Mouse (Mus musculus): ENCODE data around the gene Olfr543. TPM values are rescaled to one million over a fixed set of nuclear protein-coding genes. Genes with fewer than 3 reads are reported as not detected.
A peak's percentile ranks its signal among the peaks of the same experiment; 100 is the strongest.

Olfr543 gene
- polyA plus RNA-seq, 1 experiment from 2014 or later, result 0.39 TPM

- WGBS, result 96% methylated on average over 2 of the region's 2 CpGs
- H3K27ac ChIP-seq, result no peak overlapping the region
- no peak for ATAC-seq (ENCODE audit: low FRiP score)
These were observed 37.2 kb downstream of the Olfr543 start for GRCm38 (mm10) chr7:102444301-102444700.

GRCm38 (mm10) chr7:102442432-102442831 is 39.0 kb downstream of the Olfr543 start:
- H3K27ac ChIP-seq, result no peak overlapping the region
- no peak for ATAC-seq (ENCODE audit: low FRiP score)

More at GRCm38 (mm10) chr7:102444301-102444700, 37.2 kb downstream of the Olfr543 start:
- no peaks in the 10 kb centered on the region for H3K27me3 ChIP-seq (ENCODE audit: control insufficient read depth, insufficient read depth, low read length)
- H3K4me2 ChIP-seq (replicated peaks), result no peak overlapping the region
- no peak for DNase-seq (ENCODE audit: low spot score)
- H3K4me1 ChIP-seq (replicated peaks; ENCODE audit: control insufficient read depth, insufficient read depth, low read length), result peaks cover 12% of the 10 kb centered on the region; the same call in 1 of the 2 replicates
- H3K36me3 ChIP-seq (replicated peaks; ENCODE audit: control insufficient read depth, insufficient read depth), result peaks cover 38% of the 10 kb centered on the region
- no peak overlapping the region for H3K4me3 ChIP-seq (replicated peaks; ENCODE audit: low read length)
- no peak overlapping the region for H3K9ac ChIP-seq
- H3K9me3 ChIP-seq (ENCODE audit: control insufficient read depth, low read length), result no peaks in the 10 kb centered on the region

GRCm38 (mm10) chr7:102441657-102442391 is 39.7 kb downstream of the Olfr543 start, which contains the start of gene Rrm1:
Rrm1 (plus strand) TSS chr7:102441695.
- DNase-seq (ENCODE audit: low spot score) (peak; percentile 99), ATAC-seq (ENCODE audit: low FRiP score) (peak; percentile 99)
- Histone ChIP-seq H3K9me3 (ENCODE audit: control insufficient read depth, low read length) (no peaks in the 10 kb centered on the region), H3K4me2 (replicated peaks) (peak within 1 kb of the TSS; percentile 78), H3K36me3 (replicated peaks; ENCODE audit: control insufficient read depth, insufficient read depth) (peaks cover 16% of the 10 kb centered on the region), H3K4me1 (replicated peaks; ENCODE audit: control insufficient read depth, insufficient read depth, low read length) (peaks cover 12% of the 10 kb centered on the region; the same call in 1 of the 2 replicates), H3K9ac (peak within 1 kb of the TSS; percentile 75), H3K27ac (peak within 1 kb of the TSS; percentile 70), H3K4me3 (replicated peaks; ENCODE audit: low read length) (peak within 1 kb of the TSS; percentile 63), H3K27me3 (ENCODE audit: control insufficient read depth, insufficient read depth, low read length) (no peaks in the 10 kb centered on the region)
- WGBS, result under 1% methylated on average over 53 of the region's 56 CpGs

More at GRCm38 (mm10) chr7:102442432-102442831, 39.0 kb downstream of the Olfr543 start:
- H3K4me2 ChIP-seq (replicated peaks), result peak overlapping the region; percentile 78
- peaks cover 21% of the 10 kb centered on the region for H3K36me3 ChIP-seq (replicated peaks; ENCODE audit: control insufficient read depth, insufficient read depth)
- peaks cover 12% of the 10 kb centered on the region; the same call in 1 of the 2 replicates for H3K4me1 ChIP-seq (replicated peaks; ENCODE audit: control insufficient read depth, insufficient read depth, low read length)
- DNase-seq (ENCODE audit: low spot score), result no peak
- peak overlapping the region; percentile 75 for H3K9ac ChIP-seq
- 0% methylated on average over 4 of the region's 4 CpGs for WGBS
- H3K4me3 ChIP-seq (replicated peaks; ENCODE audit: low read length), result peak overlapping the region; percentile 63
- H3K9me3 ChIP-seq (ENCODE audit: control insufficient read depth, low read length), result no peaks in the 10 kb centered on the region
- no peaks in the 10 kb centered on the region for H3K27me3 ChIP-seq (ENCODE audit: control insufficient read depth, insufficient read depth, low read length)

GRCm38 (mm10) chr7:102440822-102441656 is 40.4 kb downstream of the Olfr543 start:
- H3K9ac ChIP-seq, result no peak overlapping the region
- peaks cover 12% of the 10 kb centered on the region; the same call in 1 of the 2 replicates for H3K4me1 ChIP-seq (replicated peaks; ENCODE audit: control insufficient read depth, insufficient read depth, low read length)
- peak overlapping the region; percentile 78 for H3K4me2 ChIP-seq (replicated peaks)
- WGBS, result 54% methylated on average over 15 of the region's 15 CpGs
- H3K9me3 ChIP-seq (ENCODE audit: control insufficient read depth, low read length), result no peaks in the 10 kb centered on the region
- H3K27ac ChIP-seq, result no peak overlapping the region
- H3K27me3 ChIP-seq (ENCODE audit: control insufficient read depth, insufficient read depth, low read length), result no peaks in the 10 kb centered on the region
- H3K4me3 ChIP-seq (replicated peaks; ENCODE audit: low read length), result peak overlapping the region; percentile 63
- no peak for DNase-seq (ENCODE audit: low spot score)
- H3K36me3 ChIP-seq (replicated peaks; ENCODE audit: control insufficient read depth, insufficient read depth), result peaks cover 8% of the 10 kb centered on the region
- ATAC-seq (ENCODE audit: low FRiP score), result no peak; the same call in 1 of the 2 replicates

- H3K9ac ChIP-seq, result no peak overlapping the region
- DNase-seq (ENCODE audit: low spot score), result no peak
- no peaks in the 10 kb centered on the region for H3K4me1 ChIP-seq (replicated peaks; ENCODE audit: control insufficient read depth, insufficient read depth, low read length)
- ATAC-seq (ENCODE audit: low FRiP score), result no peak
- H3K9me3 ChIP-seq (ENCODE audit: control insufficient read depth, low read length), result no peaks in the 10 kb centered on the region
- H3K36me3 ChIP-seq (replicated peaks; ENCODE audit: control insufficient read depth, insufficient read depth), result no peaks in the 10 kb centered on the region
- H3K4me3 ChIP-seq (replicated peaks; ENCODE audit: low read length), result no peak overlapping the region
- H3K27ac ChIP-seq, result no peak overlapping the region
- 83% methylated on average over 2 of the region's 2 CpGs for WGBS
- no peak overlapping the region for H3K4me2 ChIP-seq (replicated peaks)
- no peaks in the 10 kb centered on the region for H3K27me3 ChIP-seq (ENCODE audit: control insufficient read depth, insufficient read depth, low read length)
These were observed 47.1 kb downstream of the Olfr543 start for GRCm38 (mm10) chr7:102434344-102434743.

Other genes with a start within 250 kb of the Olfr543 start
- 20.3 and 20.5 TPM in 2 replicates for gene Rhog, start 225.6 kb downstream of the Olfr543 start, polyA plus RNA-seq (2014; fragmentation: Nextera tagmentation; extraction: Ambion mirVana)
- gene Stim1, start 213.9 kb downstream of the Olfr543 start, polyA plus RNA-seq (2014; fragmentation: Nextera tagmentation; extraction: Ambion mirVana), result 15.2 and 15.4 TPM in 2 replicates
- 44.1 and 54.6 TPM in 2 replicates for gene Rrm1, start 40.0 kb downstream of the Olfr543 start, polyA plus RNA-seq (2014; fragmentation: Nextera tagmentation; extraction: Ambion mirVana)
- gene Olfr544, start 6.6 kb upstream of the Olfr543 start, polyA plus RNA-seq (2014; fragmentation: Nextera tagmentation; extraction: Ambion mirVana), result 0.09 and 0.11 TPM in 2 replicates
- 0.17 and 0.23 TPM in 2 replicates for gene Olfr545, start 17.9 kb upstream of the Olfr543 start, polyA plus RNA-seq (2014; fragmentation: Nextera tagmentation; extraction: Ambion mirVana)
- gene Olfr547, start 53.1 kb upstream of the Olfr543 start, polyA plus RNA-seq (2014; fragmentation: Nextera tagmentation; extraction: Ambion mirVana), result not detected in 2 replicates
- not detected in 2 replicates for gene Olfr548-ps1, start 59.2 kb upstream of the Olfr543 start, polyA plus RNA-seq (2014; fragmentation: Nextera tagmentation; extraction: Ambion mirVana)
- gene Olfr549, start 68.2 kb upstream of the Olfr543 start, polyA plus RNA-seq (2014; fragmentation: Nextera tagmentation; extraction: Ambion mirVana), result not detected in 2 replicates
- 0.11 and 0.57 TPM in 2 replicates for gene Trim21, start 83.8 kb upstream of the Olfr543 start, polyA plus RNA-seq (2014; fragmentation: Nextera tagmentation; extraction: Ambion mirVana)
- gene Olfr550, start 89.8 kb upstream of the Olfr543 start, polyA plus RNA-seq (2014; fragmentation: Nextera tagmentation; extraction: Ambion mirVana), result not detected in 2 replicates
- gene Olfr551, start 110.2 kb upstream of the Olfr543 start, polyA plus RNA-seq (2014; fragmentation: Nextera tagmentation; extraction: Ambion mirVana), result not detected in 2 replicates
- not detected in 2 replicates for gene Olfr552, start 116.1 kb upstream of the Olfr543 start, polyA plus RNA-seq (2014; fragmentation: Nextera tagmentation; extraction: Ambion mirVana)
- gene Olfr553, start 136.5 kb upstream of the Olfr543 start, polyA plus RNA-seq (2014; fragmentation: Nextera tagmentation; extraction: Ambion mirVana), result not detected in 2 replicates
- gene Olfr554, start 156.8 kb upstream of the Olfr543 start, polyA plus RNA-seq (2014; fragmentation: Nextera tagmentation; extraction: Ambion mirVana), result not detected in 2 replicates
- gene Olfr555, start 177.1 kb upstream of the Olfr543 start, polyA plus RNA-seq (2014; fragmentation: Nextera tagmentation; extraction: Ambion mirVana), result not detected in 2 replicates
- gene Olfr556, start 183.2 kb upstream of the Olfr543 start, polyA plus RNA-seq (2014; fragmentation: Nextera tagmentation; extraction: Ambion mirVana), result not detected in 2 replicates
- 8.3 and 8.4 TPM in 2 replicates for gene Trim68, start 205.6 kb upstream of the Olfr543 start, polyA plus RNA-seq (2014; fragmentation: Nextera tagmentation; extraction: Ambion mirVana)
- not detected in 2 replicates for gene Olfr557, start 214.2 kb upstream of the Olfr543 start, polyA plus RNA-seq (2014; fragmentation: Nextera tagmentation; extraction: Ambion mirVana)
- gene Olfr558, start 220.5 kb upstream of the Olfr543 start, polyA plus RNA-seq (2014; fragmentation: Nextera tagmentation; extraction: Ambion mirVana), result 0.08 and 0.22 TPM in 2 replicates
- gene Olfr33, start 237.4 kb upstream of the Olfr543 start, polyA plus RNA-seq (2014; fragmentation: Nextera tagmentation; extraction: Ambion mirVana), result not detected in 2 replicates
- not detected in 2 replicates for gene Olfr559, start 245.8 kb upstream of the Olfr543 start, polyA plus RNA-seq (2014; fragmentation: Nextera tagmentation; extraction: Ambion mirVana)